Mouse (Mus musculus): Measurements from ENCODE around the gene Acer3.
"Not testable (repeated sequence)": the region's sequence is repeated elsewhere in the genome, so short reads cannot be mapped to it uniquely, and the experiment has no call there.

Gene Acer3

GRCm38 (mm10) chr7:98292901-98293300 is 28.1 kb downstream of the Acer3 start:
- in situ Hi-C loops (cut with MseI, MboI): no loop called here

GRCm38 (mm10) chr7:98289585-98289984 is 31.4 kb downstream of the Acer3 start:
- in situ Hi-C loops (cut with MseI, MboI): loop anchor here (5.0 to 10.0 kb wide), 2 partner anchors 45 to 48 kb away; no protein-coding TSS in a partner anchor

GRCm38 (mm10) chr7:98276263-98276662 is 44.7 kb downstream of the Acer3 start:
- in situ Hi-C loops (cut with MseI, MboI): no loop called here

DNA sequence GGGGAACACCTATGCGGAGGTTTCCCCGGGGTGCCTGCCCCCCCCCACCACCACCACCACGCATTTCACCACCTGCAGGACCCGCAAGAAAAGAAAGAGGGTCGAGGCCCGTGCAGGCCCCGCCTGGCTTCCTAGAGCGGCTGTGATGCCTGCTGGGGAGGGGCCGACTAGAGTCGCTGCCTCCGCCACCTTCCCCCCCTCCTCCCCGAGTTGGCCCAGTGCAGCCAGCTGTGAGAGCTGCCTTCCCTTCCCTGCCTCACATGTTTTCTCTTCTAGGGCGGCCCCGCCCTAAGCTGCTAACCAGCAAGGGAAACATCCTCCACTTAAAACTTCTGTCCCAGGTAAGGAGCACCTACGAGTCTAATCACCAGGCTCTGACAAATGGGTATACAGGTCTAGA is 52.8 kb downstream of the Acer3 start:
- in situ Hi-C loops (cut with MseI, MboI): not testable (repeated sequence)

DNA sequence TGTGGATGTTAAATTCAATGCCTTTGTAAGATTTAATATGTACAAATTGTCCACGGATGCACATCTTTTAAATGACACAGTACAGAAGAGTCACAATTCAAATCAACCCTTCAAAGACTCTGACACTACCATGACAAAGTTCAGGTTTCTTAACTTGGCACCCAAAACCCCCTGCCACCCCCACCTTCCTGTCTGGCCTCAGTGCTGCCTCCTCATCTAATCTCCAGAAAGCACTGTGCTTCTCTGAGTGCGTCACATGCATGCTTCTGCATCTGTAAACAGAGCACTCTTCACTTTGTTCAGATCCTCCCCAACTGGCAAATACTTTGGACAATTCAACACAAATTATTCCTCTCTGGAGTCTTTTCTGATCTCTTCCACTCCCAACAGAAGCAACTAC is 68.5 kb downstream of the Acer3 start:
- in situ Hi-C loops (cut with MseI, MboI): no loop called here

DNA sequence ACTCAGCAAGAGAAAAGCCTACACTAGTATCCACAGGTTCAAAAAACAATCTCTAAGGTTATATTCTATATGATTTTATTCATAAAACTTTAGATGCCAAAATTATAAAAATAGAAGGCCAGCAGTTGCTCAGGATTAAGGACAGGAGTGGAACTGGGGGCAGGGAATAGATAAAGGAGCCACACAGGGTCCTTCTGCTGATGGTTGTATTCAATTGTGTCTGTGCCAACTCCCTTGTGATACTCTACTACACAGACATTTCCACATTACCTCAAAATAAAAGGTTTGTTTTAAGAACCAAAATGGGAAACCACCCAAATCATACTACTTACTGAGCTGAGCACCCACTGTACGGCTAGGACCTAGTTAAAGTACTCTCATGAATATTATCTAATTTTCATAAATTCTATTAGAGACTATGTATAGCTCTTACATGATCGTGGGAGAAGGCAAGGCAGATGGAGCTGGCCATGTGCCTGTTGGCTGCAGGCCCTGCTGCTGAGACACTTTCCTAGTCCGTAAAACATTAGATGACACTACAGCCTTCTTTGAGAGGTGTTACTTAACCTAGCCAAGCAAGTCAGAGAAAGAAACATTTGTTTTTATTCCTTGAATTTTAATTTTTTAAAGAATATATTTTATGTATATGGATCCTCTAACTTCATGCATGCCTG is 84.2 kb downstream of the Acer3 start:
- in situ Hi-C loops (cut with MseI, MboI): no loop called here

DNA sequence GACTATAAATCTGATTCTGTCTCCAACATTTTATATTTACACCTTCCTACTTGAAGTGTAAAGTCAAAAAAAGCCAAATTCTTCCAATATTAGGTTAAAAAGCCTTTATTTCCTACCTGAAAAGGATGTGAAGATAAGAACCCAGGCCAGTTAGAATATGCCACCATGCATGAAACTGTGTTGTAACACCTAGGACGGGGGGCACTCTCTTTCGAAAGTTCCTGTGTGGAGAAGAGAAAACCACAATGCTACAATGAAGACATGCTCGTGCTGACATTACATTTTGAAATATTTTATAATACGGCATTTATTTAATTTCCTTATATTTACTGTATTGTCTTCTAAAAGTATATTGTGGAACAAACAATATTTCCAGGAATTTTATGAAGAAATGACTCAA is 97.2 kb downstream of the Acer3 start:
- in situ Hi-C loops (cut with MseI, MboI): no loop called here

DNA sequence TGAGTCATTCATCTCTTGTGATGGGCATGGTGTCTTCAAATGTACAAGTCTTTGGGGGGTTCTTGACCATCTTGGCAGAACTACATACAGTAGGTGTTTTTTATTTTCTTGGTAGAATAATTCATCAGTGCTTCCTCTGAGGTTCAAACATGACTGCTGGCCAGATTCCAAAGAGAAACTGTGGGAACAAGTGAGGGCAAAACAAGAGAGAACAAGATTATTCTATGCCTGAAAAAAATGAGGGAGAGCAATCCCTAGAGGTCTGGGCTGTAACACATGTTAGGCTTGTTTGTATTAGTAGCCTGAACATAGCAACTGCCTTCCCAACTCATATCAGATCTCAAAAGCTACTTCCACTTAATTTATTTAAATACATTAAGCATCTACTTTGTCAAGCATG is 104.3 kb downstream of the Acer3 start:
- in situ Hi-C loops (cut with MseI, MboI): no loop called here

GRCm38 (mm10) chr7:98202946-98203345 is 118.1 kb downstream of the Acer3 start:
- in situ Hi-C loops (cut with MseI, MboI): no loop called here

- in situ Hi-C loops (cut with MseI, MboI): no loop called here
These were observed 119.4 kb downstream of the Acer3 start for GRCm38 (mm10) chr7:98201493-98202028.

DNA sequence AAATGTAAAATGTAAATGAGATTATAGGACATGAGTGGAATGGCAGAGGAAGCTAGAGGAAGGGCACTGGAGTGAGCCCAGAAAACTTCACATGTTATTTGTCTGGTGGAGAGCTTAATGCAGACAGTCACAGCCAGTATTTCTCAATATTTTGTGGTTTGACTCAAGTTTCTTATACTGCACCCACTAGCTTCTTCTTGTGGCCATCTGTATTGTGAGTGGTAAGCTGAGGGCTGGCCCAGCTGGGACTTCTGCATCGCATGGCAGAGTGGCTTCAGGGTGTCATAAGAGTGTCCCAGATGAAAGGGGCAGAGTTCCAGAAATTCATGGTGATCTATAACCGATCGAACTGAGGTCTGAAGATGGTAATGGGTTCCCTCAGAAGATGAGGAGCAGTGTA is 120.6 kb downstream of the Acer3 start:
- in situ Hi-C loops (cut with MseI, MboI): no loop called here

- in situ Hi-C loops (cut with MseI, MboI): no loop called here
These were observed 121.6 kb downstream of the Acer3 start, which contains the start of gene B3gnt6 for GRCm38 (mm10) chr7:98199381-98199780. B3gnt6 (minus strand) TSS chr7:98199481.

DNA sequence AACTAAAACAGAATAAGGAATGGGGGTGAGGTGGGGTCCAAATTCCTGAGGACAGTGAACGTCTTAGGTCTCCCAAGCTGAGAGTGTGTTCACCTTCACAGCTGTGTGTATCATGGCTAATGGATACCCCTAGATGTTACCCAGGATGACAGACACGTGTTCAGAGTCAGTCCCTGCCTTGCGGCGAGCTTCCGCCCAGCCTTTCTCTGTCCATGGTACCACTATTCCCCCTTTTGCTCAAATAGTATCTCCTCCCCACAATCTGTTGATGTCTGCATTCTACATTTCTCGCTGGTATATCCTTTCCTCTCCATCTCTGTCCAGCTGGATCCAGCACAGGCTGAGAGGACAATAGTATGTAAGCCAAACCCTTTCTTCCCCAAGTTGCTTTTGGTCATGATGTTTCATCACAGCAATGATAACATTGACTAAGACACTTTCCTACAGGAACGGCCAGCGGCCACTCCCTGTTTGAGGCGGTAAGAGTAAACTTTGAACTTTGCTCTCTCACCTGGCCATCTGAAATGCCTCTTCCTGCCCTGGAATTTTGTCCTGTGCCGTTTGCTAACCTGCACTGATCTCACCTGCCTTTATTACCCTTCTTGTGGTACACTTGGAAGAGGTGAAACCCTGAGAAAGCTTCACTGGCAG is 125.7 kb downstream of the Acer3 start:
- in situ Hi-C loops (cut with MseI, MboI): no loop called here

DNA sequence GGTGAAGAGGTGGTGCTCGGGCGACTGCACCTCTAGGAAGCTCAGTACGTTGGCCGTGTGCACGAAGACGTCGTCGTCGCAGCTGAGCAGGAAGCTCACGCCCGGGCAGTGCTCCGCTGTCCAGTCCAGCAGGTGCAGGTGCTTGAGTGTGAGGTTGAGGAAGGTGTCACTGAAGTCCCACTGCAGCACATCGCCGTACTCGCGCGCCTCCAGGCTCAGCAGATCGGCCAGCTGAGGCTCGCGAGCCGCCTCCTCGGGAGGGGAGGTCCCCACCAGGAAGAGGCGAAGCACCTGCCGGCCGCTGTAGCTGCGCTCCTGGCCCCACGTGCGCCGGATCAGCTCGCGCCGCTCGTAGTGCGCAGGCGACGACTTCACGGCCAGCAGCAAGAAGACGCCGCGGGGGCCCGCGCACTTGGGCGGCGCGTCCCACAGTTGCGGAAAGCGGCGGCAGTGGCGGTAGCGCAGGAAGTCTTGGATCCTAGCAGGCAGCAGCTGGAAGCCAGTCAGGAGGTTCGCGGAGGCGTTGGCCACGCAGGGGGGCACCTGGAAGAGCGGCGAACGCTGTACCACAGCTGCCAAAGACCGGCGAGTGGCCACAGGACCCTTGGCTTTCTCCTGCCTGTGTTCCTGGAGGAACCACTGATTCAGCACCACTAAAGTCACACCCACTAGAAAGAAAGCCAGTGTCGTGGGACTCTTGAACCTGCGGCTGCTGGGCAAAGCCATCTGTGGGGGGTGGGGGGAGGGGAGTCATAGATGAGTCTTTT is 126.8 kb downstream of the Acer3 start:
- in situ Hi-C loops (cut with MseI, MboI): loop anchor here in 1 of 2 experiments (5.0 kb wide), 1 partner anchor 42 kb away; no protein-coding TSS in a partner anchor

GRCm38 (mm10) chr7:98193515-98194025 is 127.4 kb downstream of the Acer3 start:
- in situ Hi-C loops (cut with MseI, MboI): loop anchor here in 1 of 2 experiments (5.0 kb wide), 1 partner anchor 41 kb away; no protein-coding TSS in a partner anchor

DNA sequence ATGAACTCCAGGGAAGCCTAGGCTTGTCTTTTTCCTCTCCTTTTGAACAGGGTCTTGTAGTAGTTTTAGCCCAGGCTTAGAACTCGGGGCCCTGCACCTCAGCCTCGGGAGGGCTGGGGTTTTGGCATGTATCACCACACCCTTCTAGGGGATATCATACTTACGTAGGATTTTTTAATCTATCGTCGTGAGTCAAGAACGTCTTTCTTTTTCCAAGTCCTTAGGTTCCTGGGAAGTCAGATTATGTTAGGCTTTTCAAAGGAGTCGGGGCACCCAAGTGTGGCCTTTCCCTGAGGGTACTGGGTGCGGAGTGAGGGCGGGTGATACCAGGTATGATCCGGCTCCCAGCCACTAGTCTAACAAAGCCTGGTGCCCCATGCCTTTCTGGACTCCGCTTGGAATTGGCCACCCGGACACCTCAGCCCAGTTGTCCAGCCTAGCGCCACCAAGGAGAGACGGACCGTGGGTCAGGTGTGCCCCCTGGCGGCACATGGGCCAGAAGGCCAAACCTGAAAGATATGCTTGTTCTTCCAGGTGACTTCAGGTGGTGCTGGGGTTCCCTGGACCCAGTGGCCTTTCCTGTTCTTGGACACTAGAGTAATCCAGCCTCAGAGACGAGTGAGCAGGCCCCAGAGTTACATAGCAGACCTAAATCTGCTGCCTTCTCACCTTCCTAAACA is 129.3 kb downstream of the Acer3 start:
- in situ Hi-C loops (cut with MseI, MboI): loop anchor here in 1 of 2 experiments (5.0 kb wide), 1 partner anchor 39 kb away; no protein-coding TSS in a partner anchor

DNA sequence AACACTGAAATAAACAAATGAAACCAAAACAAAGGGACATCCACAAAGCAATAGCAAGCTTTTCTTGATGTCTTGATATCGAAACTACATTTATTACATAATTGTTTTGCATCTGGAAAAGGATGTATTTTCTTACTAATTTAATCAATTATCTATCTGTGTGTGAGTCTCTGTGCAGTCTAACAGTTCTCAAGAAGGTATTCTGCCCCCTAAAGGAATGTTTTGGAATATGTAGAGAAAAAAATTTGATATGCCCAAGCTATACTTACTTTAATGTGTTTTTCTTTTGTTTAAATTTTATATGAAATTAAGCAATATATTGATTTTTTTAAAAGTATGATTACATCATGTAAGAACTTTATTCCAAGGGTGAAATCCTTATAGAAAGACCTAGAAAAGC is 130.4 kb downstream of the Acer3 start:
- in situ Hi-C loops (cut with MseI, MboI): loop anchor here in 1 of 2 experiments (5.0 kb wide), 1 partner anchor 38 kb away; no protein-coding TSS in a partner anchor

- in situ Hi-C loops (cut with MseI, MboI): loop anchor here in 1 of 2 experiments (5.0 kb wide), 1 partner anchor 37 kb away; no protein-coding TSS in a partner anchor
These were observed 131.3 kb downstream of the Acer3 start for GRCm38 (mm10) chr7:98189745-98190144.

GRCm38 (mm10) chr7:98188680-98189079 is 132.3 kb downstream of the Acer3 start:
- in situ Hi-C loops (cut with MseI, MboI): no loop called here

DNA sequence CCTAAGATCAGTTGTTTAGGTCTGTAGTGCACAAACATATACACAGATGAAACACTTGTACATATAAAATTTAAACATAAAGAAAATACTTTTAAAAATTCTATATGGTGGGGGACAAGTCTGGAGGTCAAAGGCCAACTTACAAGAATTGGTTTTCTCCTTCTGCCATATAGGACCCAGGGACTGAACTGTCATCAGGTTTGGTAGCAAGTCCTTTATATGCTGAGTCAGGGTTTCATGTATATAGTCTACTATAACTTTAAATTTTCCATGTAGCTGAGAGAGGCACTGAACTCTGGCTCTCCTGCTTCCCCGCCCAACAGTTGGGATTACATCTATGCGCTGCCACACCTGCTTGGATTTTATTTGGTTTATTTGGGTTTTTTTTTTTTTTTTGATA is 132.8 kb downstream of the Acer3 start:
- in situ Hi-C loops (cut with MseI, MboI): no loop called here

GRCm38 (mm10) chr7:98187332-98187731 is 133.7 kb downstream of the Acer3 start:
- in situ Hi-C loops (cut with MseI, MboI): not testable (repeated sequence)

Measured in mouse trophoblast stem cell (cell line).